ENCODE assay signal across 1 mouse cellular context in the genomic region with DNA sequence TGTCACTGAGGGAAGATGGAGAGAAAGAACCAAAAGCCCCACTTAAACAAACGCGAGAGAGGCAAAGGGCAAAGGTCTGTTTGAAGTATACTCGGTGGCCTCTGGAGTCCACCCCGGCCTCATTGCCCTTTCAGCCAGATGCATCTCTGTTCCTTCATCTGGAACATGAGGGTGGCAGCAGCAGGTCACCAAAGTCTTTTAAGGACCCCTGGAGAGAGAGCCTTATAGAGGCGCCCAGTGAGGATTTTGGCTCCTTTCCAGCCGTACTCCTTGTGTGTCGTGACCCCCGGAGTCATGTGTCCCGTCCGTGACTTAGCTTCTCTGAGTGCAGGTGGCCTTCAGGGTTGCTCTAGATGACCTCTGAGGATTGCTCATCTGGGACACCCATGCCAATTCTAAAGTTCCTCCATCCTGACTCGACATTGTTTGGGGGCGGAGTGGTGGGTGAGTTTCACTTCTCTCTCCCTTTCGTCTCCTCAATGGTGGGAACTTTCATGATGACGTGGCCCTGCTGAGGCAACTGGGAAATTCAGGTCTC.
TF ChIP-seq lines count a peak whose summit lies in the region.

No protein-coding gene starts in this region.

TF ChIP-seq in CH12.LX, 34 proteins besides CTCF, POLR2A, EP300 and RAD21 (continued from another document):
- no peak for TF ChIP-seq GABPA (IDR thresholded peaks at IDR 0.05; ENCODE audit: insufficient replicate concordance, low read depth, low read length)
- no peak for TF ChIP-seq POLR2AphosphoS2 (IDR thresholded peaks at IDR 0.05; ENCODE audit: low read depth, low read length)
- no peak for TF ChIP-seq E2F4 (IDR thresholded peaks at IDR 0.05; ENCODE audit: insufficient replicate concordance, low read depth, low read length)
- peak; percentile 80 for TF ChIP-seq JUN (IDR thresholded peaks at IDR 0.05; ENCODE audit: insufficient read depth, low read depth, low read length)
- no peak for TF ChIP-seq ZMIZ1 (IDR thresholded peaks at IDR 0.05; ENCODE audit: low read depth, low read length)
- TF ChIP-seq ZKSCAN1 (IDR thresholded peaks at IDR 0.05; ENCODE audit: borderline replicate concordance, low read depth, low read length), result no peak
- peak; percentile 58; the same call in 1 of the 2 replicates for TF ChIP-seq MEF2A (IDR thresholded peaks at IDR 0.05; ENCODE audit: borderline replicate concordance, low read depth, low read length)
- no peak; the same call in 1 of the 2 replicates for TF ChIP-seq SMC3 (IDR thresholded peaks at IDR 0.05; ENCODE audit: low read depth, low read length)
- TF ChIP-seq KAT2A (IDR thresholded peaks at IDR 0.05; ENCODE audit: insufficient replicate concordance, low read length), result peak; percentile 53; the same call in 1 of the 2 replicates
- no peak for TF ChIP-seq USF2 (conservative IDR thresholded peaks at IDR 0.05; ENCODE audit: low read depth, low read length)
- peak; percentile 71; the same call in 1 of the 2 replicates for TF ChIP-seq SIN3A (IDR thresholded peaks at IDR 0.05; ENCODE audit: low read length)
- TF ChIP-seq MAZ (IDR thresholded peaks at IDR 0.05; ENCODE audit: low read depth, low read length), result 0 out of 2 replicates have a peak, but pooled peaks have one; percentile 57
- no peak for TF ChIP-seq ZNF384 (IDR thresholded peaks at IDR 0.05; ENCODE audit: low read depth, low read length)
- peak; percentile 99 for TF ChIP-seq IRF4 (IDR thresholded peaks at IDR 0.05; ENCODE audit: low read depth, low read length)
- peak; percentile 91 for TF ChIP-seq BHLHE40 (IDR thresholded peaks at IDR 0.05; ENCODE audit: low read depth, low read length)
- TF ChIP-seq TBP (conservative IDR thresholded peaks at IDR 0.05; ENCODE audit: low read depth, low read length), result no peak
- peak; percentile 99 for TF ChIP-seq RCOR1 (conservative IDR thresholded peaks at IDR 0.05; ENCODE audit: low read depth, low read length)
- TF ChIP-seq UBTF (IDR thresholded peaks at IDR 0.05; ENCODE audit: low read depth, low read length), result no peak
- peak; percentile 37; the same call in 1 of the 2 replicates for TF ChIP-seq ELF1 (IDR thresholded peaks at IDR 0.05; ENCODE audit: low read depth, low read length)
- TF ChIP-seq PAX5 (IDR thresholded peaks at IDR 0.05; ENCODE audit: low read length), result no peak
- TF ChIP-seq USF1 (IDR thresholded peaks at IDR 0.05; ENCODE audit: low read depth, low read length), result peak; percentile 29; the same call in 1 of the 2 replicates
TF ChIP-seq in CH12.LX: peak in this region for 17.
